Mouse (Mus musculus): ENCODE data around the gene 2410004P03Rik. TPM values are rescaled to one million over a fixed set of nuclear protein-coding genes. Genes with fewer than 3 reads are reported as not detected.
"Not testable (repeated sequence)": the region's sequence is repeated elsewhere in the genome, so short reads cannot be mapped to it uniquely, and the experiment has no call there.

Gene 2410004P03Rik
- total RNA-seq, 2 experiments from 2014 or later = 0.04 TPM; not detected in 1

GRCm38 (mm10) chr12:17022145-17022544, 10.6 kb upstream of the 2410004P03Rik start:
- ATAC-seq (replicated peaks; ENCODE audit: poor library complexity) = no peak

GRCm38 (mm10) chr12:17021125-17021524, 9.6 kb upstream of the 2410004P03Rik start:
- not testable (repeated sequence) for ATAC-seq (replicated peaks; ENCODE audit: poor library complexity)

GRCm38 (mm10) chr12:17018468-17018867, 6.9 kb upstream of the 2410004P03Rik start:
- ATAC-seq (replicated peaks; ENCODE audit: poor library complexity) = peak; percentile 92

GRCm38 (mm10) chr12:17015711-17016110, 4.2 kb upstream of the 2410004P03Rik start:
- ATAC-seq (replicated peaks; ENCODE audit: poor library complexity) = no peak

- ATAC-seq (replicated peaks; ENCODE audit: poor library complexity) = no peak
Observed at GRCm38 (mm10) chr12:17012067-17012899, 756 bp upstream of the 2410004P03Rik start.

- no peak for ATAC-seq (replicated peaks; ENCODE audit: poor library complexity)
Observed at GRCm38 (mm10) chr12:17009466-17009865, 2.1 kb downstream of the 2410004P03Rik start.

- ATAC-seq (replicated peaks; ENCODE audit: poor library complexity) = no peak
Observed at GRCm38 (mm10) chr12:17001211-17001610, 10.3 kb downstream of the 2410004P03Rik start.

- peak; percentile 60 for ATAC-seq (replicated peaks; ENCODE audit: poor library complexity)
Observed at GRCm38 (mm10) chr12:17000628-17001027, 10.9 kb downstream of the 2410004P03Rik start.

GRCm38 (mm10) chr12:16999739-17000497, 11.6 kb downstream of the 2410004P03Rik start, which contains the start of gene Pqlc3:
Gene Pqlc3 (minus strand): TSS chr12:17000408.
- peak; percentile 88 for ATAC-seq (replicated peaks; ENCODE audit: poor library complexity)

- no peak for ATAC-seq (replicated peaks; ENCODE audit: poor library complexity)
Observed at GRCm38 (mm10) chr12:16999146-16999545, 12.4 kb downstream of the 2410004P03Rik start.

- no peak for ATAC-seq (replicated peaks; ENCODE audit: poor library complexity)
Observed at GRCm38 (mm10) chr12:16996886-16997462, 14.6 kb downstream of the 2410004P03Rik start.

GRCm38 (mm10) chr12:16996281-16996680, 15.2 kb downstream of the 2410004P03Rik start:
- no peak for ATAC-seq (replicated peaks; ENCODE audit: poor library complexity)

- no peak for ATAC-seq (replicated peaks; ENCODE audit: poor library complexity)
Observed at GRCm38 (mm10) chr12:16994291-16994690, 17.2 kb downstream of the 2410004P03Rik start.

- peak; percentile 51; the same call in 1 of the 2 replicates for ATAC-seq (replicated peaks; ENCODE audit: poor library complexity)
Observed at GRCm38 (mm10) chr12:16992355-16992754, 19.2 kb downstream of the 2410004P03Rik start.

GRCm38 (mm10) chr12:16991376-16991775, 20.2 kb downstream of the 2410004P03Rik start:
- ATAC-seq (replicated peaks; ENCODE audit: poor library complexity) = no peak

GRCm38 (mm10) chr12:16985778-16986177, 25.7 kb downstream of the 2410004P03Rik start:
- no peak for ATAC-seq (replicated peaks; ENCODE audit: poor library complexity)

- ATAC-seq (replicated peaks; ENCODE audit: poor library complexity) = no peak
Observed at GRCm38 (mm10) chr12:16977120-16977519, 34.4 kb downstream of the 2410004P03Rik start.

- no peak for ATAC-seq (replicated peaks; ENCODE audit: poor library complexity)
Observed at GRCm38 (mm10) chr12:16966811-16967210, 44.7 kb downstream of the 2410004P03Rik start.

GRCm38 (mm10) chr12:16963354-16963753, 48.2 kb downstream of the 2410004P03Rik start:
- no peak for ATAC-seq (replicated peaks; ENCODE audit: poor library complexity)

- peak; percentile 86 for ATAC-seq (replicated peaks; ENCODE audit: poor library complexity)
Observed at GRCm38 (mm10) chr12:16958851-16959250, 52.7 kb downstream of the 2410004P03Rik start.
